Mouse (Mus musculus) liver, embryonic 14.5 days (tissue): ENCODE data around the gene Cdr2.

Source experiments
- CTCF ChIP-seq: IDR thresholded peaks from 2 replicates; pipeline ENCODE4 v1.5.1; 2016; ENCODE audit warnings: antibody characterized with exemption, low read depth, control low read depth
- EP300 ChIP-seq: IDR thresholded peaks from 2 replicates; pipeline ENCODE4 v1.6.1; 2016; ENCODE audit warnings: antibody characterized with exemption, low read depth

GRCm38 (mm10) chr7:121018778-121019177 is 36.7 kb upstream of the Cdr2 start:
- TF ChIP-seq CTCF, result no peak
- TF ChIP-seq EP300, result no peak
